Mouse (Mus musculus) stomach, embryonic 14.5 days (tissue): ENCODE measurements around the gene Sh2d1b1. TPM values are rescaled to one million over a fixed set of nuclear protein-coding genes. Genes with fewer than 3 reads are reported as not detected.

ENCODE experiments used
- ATAC-seq: fragments of 200-750 bp; cut with Nextera tagmentation; 2 replicates; pipeline ENCODE4 v1.8.0; 2017; ENCODE audit warnings: low read depth, moderate TSS enrichment; ENCODE audit not compliant: insufficient number of reproducible peaks, insufficient read depth, low FRiP score
- H3K27ac ChIP-seq: fragments of 300-500 bp; sonication (generic); 2 replicates; pipeline ENCODE4 v1.5.1; 2014; ENCODE audit warnings: mild to moderate bottlenecking, low read length, moderate library complexity, mixed read lengths
- H3K27me3 ChIP-seq: fragments of 300-500 bp; sonication (generic); 2 replicates; pipeline ENCODE4 v1.6.1; 2014; ENCODE audit warnings: low read length, control low read depth, mixed read lengths; ENCODE audit not compliant: control insufficient read depth, insufficient read depth
- H3K36me3 ChIP-seq: fragments of 300-500 bp; sonication (generic); 2 replicates; pipeline ENCODE4 v1.6.1; 2014; ENCODE audit warnings: mild to moderate bottlenecking, control low read depth, low read length, moderate library complexity, mixed read lengths; ENCODE audit not compliant: control insufficient read depth, insufficient read depth
- H3K4me1 ChIP-seq: fragments of 300-500 bp; sonication (generic); 2 replicates; pipeline ENCODE4 v1.6.1; 2014; ENCODE audit warnings: low read length, control low read depth, mixed read lengths; ENCODE audit not compliant: control insufficient read depth, insufficient read depth
- H3K4me2 ChIP-seq: fragments of 300-500 bp; sonication (generic); replicated peaks from 2 replicates; pipeline ENCODE4 v1.6.1; 2014; ENCODE audit warnings: low read depth, low read length, control low read depth
- H3K4me3 ChIP-seq: fragments of 300-500 bp; sonication (generic); 2 replicates; pipeline ENCODE4 v1.5.1; 2014; ENCODE audit warnings: low read depth, low read length, control low read depth
- H3K9ac ChIP-seq: fragments of 300-500 bp; sonication (generic); replicated peaks from 2 replicates; pipeline ENCODE4 v1.6.1; 2014; ENCODE audit warnings: low read depth, mild to moderate bottlenecking, control low read depth, low read length, moderate library complexity, mixed read lengths
- H3K9me3 ChIP-seq: fragments of 300-500 bp; sonication (generic); 2 replicates; pipeline ENCODE4 v1.6.1; 2016; ENCODE audit warnings: low read depth, low read length, control low read depth; ENCODE audit not compliant: control insufficient read depth
- WGBS: fragments of 180-500 bp; shearing (Covaris S2); extraction: QIAGEN DNeasy Blood & Tissue Kit; methylation state at CpG from one replicate; pipeline ENCODE4 v1.1.7; 2014; 5-methylcytosine and 5-hydroxymethylcytosine counted together
- polyA plus RNA-seq: library from polyadenylated mRNA; unstranded; fragments of >200 nt; fragmentation: Nextera tagmentation; extraction: Ambion mirVana; gene quantifications from 2 replicates; pipeline ENCODE4 v1.2.1, GENCODE M21; 2014

The Sh2d1b1 gene
- polyA plus RNA-seq, 1 experiment from 2014 or later, result 0.22 TPM

DNA sequence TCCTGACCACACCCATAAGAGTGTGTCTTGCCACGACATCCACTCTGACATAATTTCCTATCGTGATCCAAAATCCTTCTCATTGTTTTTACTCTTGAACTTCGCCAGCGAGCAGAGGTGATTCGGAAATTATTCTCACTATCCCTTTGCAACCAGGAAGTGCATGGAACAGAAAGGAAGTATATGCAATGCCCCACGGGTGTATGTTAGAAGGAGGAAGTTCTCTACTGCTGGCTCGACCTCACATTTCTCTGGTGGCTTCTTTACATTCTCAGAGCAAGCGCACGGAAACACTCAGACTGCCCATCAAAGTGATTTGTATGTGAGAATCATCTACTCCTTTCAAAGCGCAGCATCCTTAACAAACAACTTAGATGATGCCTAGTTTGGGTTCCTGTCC, 27.9 kb downstream of the Sh2d1b1 start:
- Histone ChIP-seq H3K4me2 (no peak overlapping the region), H3K4me3 (no peak overlapping the region), H3K4me1 (no peaks in the 10 kb centered on the region), H3K9ac (no peak overlapping the region), H3K9me3 (no peaks in the 10 kb centered on the region), H3K27ac (no peak overlapping the region), H3K27me3 (no peaks in the 10 kb centered on the region), H3K36me3 (no peaks in the 10 kb centered on the region)
- WGBS, result 87% methylated on average over 10 of the region's 10 CpGs
- ATAC-seq, result no peak

GRCm38 (mm10) chr1:170306232-170306631, 29.1 kb downstream of the Sh2d1b1 start, which contains the start of gene Gm7694:
Gene Gm7694 (minus strand): TSS chr1:170306332.
- H3K4me2 ChIP-seq, result no peak within 1 kb of the TSS
- no peak for ATAC-seq
- no peaks in the 10 kb centered on the region for H3K9me3 ChIP-seq
- WGBS, result 93% methylated on average over 4 of the region's 4 CpGs
- no peak within 1 kb of the TSS for H3K27ac ChIP-seq
- no peak within 1 kb of the TSS for H3K4me3 ChIP-seq
- no peaks in the 10 kb centered on the region for H3K4me1 ChIP-seq
- H3K27me3 ChIP-seq, result no peaks in the 10 kb centered on the region
- no peaks in the 10 kb centered on the region for H3K36me3 ChIP-seq
- no peak within 1 kb of the TSS for H3K9ac ChIP-seq

DNA sequence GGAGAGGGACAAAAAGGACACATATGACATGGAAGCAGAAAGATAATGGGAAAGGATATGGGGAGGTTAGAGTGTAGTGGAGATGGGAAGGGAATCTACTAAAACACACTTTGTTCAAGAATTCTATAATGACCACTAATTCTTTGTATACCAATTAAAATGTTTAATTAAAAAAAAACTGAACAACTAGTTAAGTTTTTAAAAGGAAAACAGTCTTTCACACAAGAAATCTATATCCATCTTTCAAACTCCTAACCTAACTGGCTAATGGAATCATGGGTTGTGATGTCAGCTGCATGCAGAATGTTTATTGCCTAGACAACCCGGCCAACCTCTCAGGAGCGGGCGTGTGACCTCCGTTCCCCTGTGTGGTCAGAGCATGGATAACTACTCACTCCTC, 31.4 kb downstream of the Sh2d1b1 start, which contains the start of gene Spata46:
Spata46 (plus strand) TSS at position 301 of the 400 bp plus-strand sequence.
- H3K4me3 ChIP-seq, result no peak within 1 kb of the TSS
- H3K9ac ChIP-seq, result no peak within 1 kb of the TSS
- no peaks in the 10 kb centered on the region for H3K4me1 ChIP-seq
- no peak within 1 kb of the TSS for H3K27ac ChIP-seq
- no peak for ATAC-seq
- WGBS, result 84% methylated on average over 4 of the region's 4 CpGs
- no peaks in the 10 kb centered on the region for H3K36me3 ChIP-seq
- no peaks in the 10 kb centered on the region for H3K27me3 ChIP-seq
- no peaks in the 10 kb centered on the region for H3K9me3 ChIP-seq
- H3K4me2 ChIP-seq, result no peak within 1 kb of the TSS

GRCm38 (mm10) chr1:170311431-170311830, 34.3 kb downstream of the Sh2d1b1 start:
- 87% methylated on average over 6 of the region's 6 CpGs for WGBS
- ATAC-seq, result no peak
- H3K27ac ChIP-seq, result no peak overlapping the region
- H3K4me1 ChIP-seq, result no peaks in the 10 kb centered on the region
- H3K4me3 ChIP-seq, result no peak overlapping the region
- H3K36me3 ChIP-seq, result no peaks in the 10 kb centered on the region
- H3K4me2 ChIP-seq, result no peak overlapping the region
- no peaks in the 10 kb centered on the region for H3K9me3 ChIP-seq
- H3K27me3 ChIP-seq, result no peaks in the 10 kb centered on the region
- no peak overlapping the region for H3K9ac ChIP-seq

GRCm38 (mm10) chr1:170322046-170322445, 44.9 kb downstream of the Sh2d1b1 start:
- ATAC-seq, result no peak
- H3K27ac ChIP-seq, result no peak overlapping the region
- no peaks in the 10 kb centered on the region for H3K4me1 ChIP-seq
- H3K4me3 ChIP-seq, result no peak overlapping the region
- H3K36me3 ChIP-seq, result no peaks in the 10 kb centered on the region
- no peak overlapping the region for H3K9ac ChIP-seq
- no peaks in the 10 kb centered on the region for H3K9me3 ChIP-seq
- H3K4me2 ChIP-seq, result no peak overlapping the region
- no peaks in the 10 kb centered on the region for H3K27me3 ChIP-seq
- 85% methylated on average over 2 of the region's 2 CpGs for WGBS

GRCm38 (mm10) chr1:170323001-170323400, 45.9 kb downstream of the Sh2d1b1 start:
- Histone ChIP-seq H3K4me2 (no peak overlapping the region), H3K9ac (no peak overlapping the region), H3K4me1 (no peaks in the 10 kb centered on the region), H3K36me3 (no peaks in the 10 kb centered on the region; the same call in 1 of the 2 replicates), H3K27me3 (no peaks in the 10 kb centered on the region), H3K9me3 (no peaks in the 10 kb centered on the region), H3K4me3 (no peak overlapping the region), H3K27ac (no peak overlapping the region)
- 86% methylated on average over 10 of the region's 10 CpGs for WGBS
- no peak for ATAC-seq

DNA sequence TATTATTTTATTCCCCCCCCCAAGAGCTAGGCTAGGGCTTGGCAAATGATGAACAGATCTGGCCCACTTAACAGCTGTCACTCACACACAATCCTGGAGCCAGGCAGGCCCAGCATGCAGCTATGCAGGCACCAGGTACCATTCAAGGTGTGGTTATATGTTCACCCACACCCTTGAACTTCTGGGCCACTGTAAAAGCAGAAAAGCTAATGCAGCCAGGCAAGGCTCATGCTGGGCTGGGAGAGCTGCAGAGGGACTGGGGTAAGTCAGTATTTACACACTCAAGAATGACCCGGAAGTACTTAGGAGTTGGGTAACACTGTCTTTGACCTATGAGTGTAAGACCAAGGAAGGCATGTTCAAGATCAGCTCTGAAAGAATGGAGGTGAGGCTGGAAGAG, 47.2 kb downstream of the Sh2d1b1 start:
- no peaks in the 10 kb centered on the region; the same call in 1 of the 2 replicates for H3K36me3 ChIP-seq
- H3K9ac ChIP-seq, result no peak overlapping the region
- no peak for ATAC-seq
- H3K4me2 ChIP-seq, result no peak overlapping the region
- H3K4me1 ChIP-seq, result no peaks in the 10 kb centered on the region
- H3K9me3 ChIP-seq, result no peaks in the 10 kb centered on the region
- no peak overlapping the region for H3K27ac ChIP-seq
- H3K4me3 ChIP-seq, result no peak overlapping the region
- 82% methylated on average over 1 of the region's 1 CpGs for WGBS
- no peaks in the 10 kb centered on the region for H3K27me3 ChIP-seq

DNA sequence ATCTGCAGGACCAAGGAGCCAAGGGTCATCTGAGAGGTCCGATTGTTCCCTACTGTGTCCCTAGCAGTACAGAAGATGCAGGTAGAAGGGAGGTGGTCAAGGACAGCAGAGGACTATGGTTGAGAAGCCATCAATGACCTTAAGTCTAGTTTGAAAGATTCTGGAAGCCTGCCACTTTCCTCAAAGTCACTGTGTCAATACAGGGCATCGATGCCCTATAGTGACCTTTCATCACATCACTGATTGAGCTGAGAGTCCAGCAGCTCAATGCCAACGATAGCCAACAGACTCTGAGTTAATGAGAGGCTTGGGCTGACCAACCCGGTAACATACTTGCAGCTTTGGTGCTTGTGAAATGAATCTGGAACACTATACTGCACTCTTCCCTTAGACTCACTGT, 48.2 kb downstream of the Sh2d1b1 start:
- H3K27me3 ChIP-seq, result no peaks in the 10 kb centered on the region
- H3K9me3 ChIP-seq, result no peaks in the 10 kb centered on the region
- no peak overlapping the region for H3K4me2 ChIP-seq
- ATAC-seq, result no peak
- no peaks in the 10 kb centered on the region for H3K4me1 ChIP-seq
- H3K4me3 ChIP-seq, result no peak overlapping the region
- no peak overlapping the region for H3K27ac ChIP-seq
- 74% methylated on average over 4 of the region's 4 CpGs for WGBS
- H3K36me3 ChIP-seq, result no peaks in the 10 kb centered on the region; the same call in 1 of the 2 replicates
- no peak overlapping the region for H3K9ac ChIP-seq

- no peak for ATAC-seq
- H3K9me3 ChIP-seq, result no peaks in the 10 kb centered on the region
- 63% methylated on average over 6 of the region's 6 CpGs for WGBS
- no peak overlapping the region for H3K4me2 ChIP-seq
- no peak overlapping the region for H3K27ac ChIP-seq
- no peak overlapping the region for H3K9ac ChIP-seq
- no peaks in the 10 kb centered on the region for H3K4me1 ChIP-seq
- no peaks in the 10 kb centered on the region for H3K27me3 ChIP-seq
- no peak overlapping the region for H3K4me3 ChIP-seq
- no peaks in the 10 kb centered on the region; the same call in 1 of the 2 replicates for H3K36me3 ChIP-seq
These were observed 54.8 kb downstream of the Sh2d1b1 start for GRCm38 (mm10) chr1:170331926-170332325.
